Mouse (Mus musculus): ENCODE measurements around the gene Ghrl.
"Not testable (repeated sequence)": the region's sequence is repeated elsewhere in the genome, so short reads cannot be mapped to it uniquely, and the experiment has no call there.

Ghrl gene

DNA sequence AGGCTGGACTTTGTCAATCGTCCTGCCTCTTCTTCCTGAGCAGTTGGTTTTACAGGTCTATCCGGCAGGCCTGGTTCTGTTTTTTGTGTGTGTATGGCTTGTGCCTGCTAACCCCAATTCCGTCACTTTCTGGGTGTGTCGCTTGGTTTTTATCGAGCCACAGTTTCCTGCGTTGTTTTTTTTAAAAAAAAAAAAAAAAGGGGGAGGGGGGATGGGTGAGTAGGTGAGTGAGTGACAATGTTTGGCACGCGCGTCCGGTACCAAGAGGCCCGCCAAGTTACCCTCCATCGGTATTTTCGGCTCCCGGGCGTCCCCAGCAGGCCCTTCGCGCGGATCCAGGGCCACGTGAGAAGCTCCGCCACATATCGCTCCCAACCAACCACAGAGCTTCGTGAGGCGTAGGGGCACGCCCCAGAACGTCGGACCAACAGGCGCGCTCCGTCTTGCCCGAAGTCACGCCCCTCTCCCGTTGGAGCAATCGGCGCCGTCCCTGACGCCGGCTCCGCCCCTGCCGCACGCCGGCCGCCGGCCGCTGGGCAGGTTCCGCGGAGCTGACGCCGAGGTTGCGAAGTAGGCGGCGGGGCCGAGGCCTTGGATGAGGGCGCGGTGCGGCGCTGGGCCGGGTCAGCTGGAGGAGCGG, 23.0 kb downstream of the Ghrl start, which contains the start of gene Tatdn2:
Tatdn2 (plus strand) TSS at position 469 of the 640 bp plus-strand sequence.
- peak; percentile 98 to 99 for DNase-seq (ENCODE audit: low spot score in 2 of 2)

DNA sequence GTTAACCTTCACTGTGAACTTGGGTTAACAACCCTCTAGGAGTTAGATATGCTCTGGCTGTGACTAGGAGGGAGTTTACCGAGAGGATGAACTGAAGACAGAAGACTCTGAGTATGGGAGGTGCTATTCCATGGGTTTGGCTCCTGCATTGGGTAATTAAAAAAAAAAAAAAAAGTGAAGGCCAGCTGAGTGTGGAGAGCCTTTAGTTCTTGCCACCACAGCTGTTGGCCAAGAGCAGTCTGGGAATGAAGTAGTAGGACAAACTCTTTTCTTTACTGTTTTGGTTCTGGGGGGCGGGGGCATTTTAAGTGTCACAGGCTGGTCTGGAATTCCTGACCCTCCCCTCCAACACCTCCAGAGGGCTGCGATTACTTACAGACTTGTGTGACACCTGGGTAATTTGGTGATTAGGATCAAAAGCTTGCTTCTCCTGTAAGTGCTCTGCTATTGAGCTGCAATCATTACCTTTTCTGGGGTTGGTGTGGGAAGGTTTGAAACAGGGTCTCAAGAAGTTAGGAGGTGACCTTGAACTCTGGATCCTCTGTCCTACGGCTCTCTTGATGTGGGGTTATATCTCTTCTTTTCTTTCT, 23.8 kb downstream of the Ghrl start:
- DNase-seq (ENCODE audit: low spot score in 2 of 2): no peak

DNA sequence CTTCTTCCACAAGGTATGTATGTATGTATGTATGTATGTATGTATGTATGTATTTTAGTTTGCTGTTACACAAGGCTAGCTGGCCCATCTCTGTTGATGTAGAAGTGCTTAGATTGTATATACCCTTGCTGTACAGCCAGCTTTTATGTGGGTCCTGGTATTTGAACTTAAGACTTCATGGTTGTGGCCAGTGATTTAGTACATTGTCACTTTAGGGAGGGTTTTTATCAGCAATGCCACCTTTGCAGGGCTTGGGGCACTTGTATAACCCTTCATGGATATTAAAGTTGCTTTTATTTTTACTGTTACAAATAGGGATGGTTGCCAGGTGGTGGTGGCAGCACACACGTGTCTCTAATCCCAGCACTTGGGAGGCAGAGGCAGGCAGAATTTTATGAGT, 24.5 kb downstream of the Ghrl start:
- DNase-seq (ENCODE audit: low spot score in 2 of 2): no peak

DNA sequence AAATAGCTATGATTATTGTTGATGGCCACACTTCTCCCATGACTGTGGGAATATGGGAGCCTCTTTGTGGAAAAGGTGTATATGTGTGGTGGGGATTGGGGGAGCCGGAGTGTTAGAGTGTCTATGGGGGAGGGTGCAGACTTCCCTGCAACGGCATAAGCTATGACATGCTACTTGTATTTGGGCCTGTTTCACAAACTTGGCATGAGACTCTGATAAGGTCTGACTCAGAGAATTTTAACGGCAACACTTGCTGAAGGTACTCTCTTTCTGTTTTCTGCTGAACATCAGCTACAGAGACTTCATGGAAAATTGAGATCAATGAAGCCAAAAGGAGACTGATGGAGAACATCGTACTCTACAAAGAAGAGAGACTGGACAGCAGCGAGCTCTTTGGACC, 26.3 kb downstream of the Ghrl start:
- DNase-seq (ENCODE audit: low spot score in 2 of 2): no peak

DNA sequence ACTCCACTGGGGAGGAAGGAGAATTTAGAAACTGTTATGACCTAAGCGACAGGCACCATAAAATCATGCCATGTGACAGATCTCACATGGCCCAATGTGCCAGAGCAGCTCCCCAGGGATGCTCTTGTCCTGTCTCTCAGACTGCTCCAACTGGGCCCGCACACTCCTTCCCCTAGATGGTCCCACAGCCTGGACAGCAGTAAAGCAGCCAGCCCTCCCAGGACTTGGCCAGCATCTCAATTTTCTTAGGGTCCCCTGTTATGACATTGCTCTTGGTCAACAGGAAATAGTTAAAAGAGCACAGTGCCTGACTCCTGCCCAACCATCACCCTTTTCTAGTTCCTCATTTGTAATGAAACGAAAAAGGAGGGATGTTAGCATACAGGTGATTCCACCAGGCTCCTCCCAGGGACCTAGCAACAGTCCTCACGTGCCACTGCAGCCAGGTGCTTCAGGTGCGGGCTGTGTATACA, 27.0 kb downstream of the Ghrl start:
- no peak for DNase-seq (ENCODE audit: low spot score in 2 of 2)

DNA sequence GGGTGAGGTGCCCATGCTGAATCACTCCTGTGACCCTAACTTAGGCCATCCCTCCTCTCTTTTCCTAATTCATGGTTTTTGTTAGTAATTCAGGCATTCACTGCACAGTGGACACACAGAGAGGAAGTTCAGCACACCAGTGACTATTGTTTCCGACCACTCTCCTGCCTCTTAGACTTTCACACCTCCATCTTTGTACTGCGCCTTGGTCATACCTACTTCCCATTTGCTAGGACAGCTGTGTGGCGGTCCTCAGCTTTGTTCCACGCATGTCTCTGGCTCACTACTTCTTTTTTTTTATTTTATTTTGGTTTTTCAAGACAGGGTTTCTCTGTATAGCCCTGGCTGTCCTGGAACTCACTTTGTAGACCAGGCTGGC, 28.6 kb downstream of the Ghrl start:
- no peak for DNase-seq (ENCODE audit: low spot score in 2 of 2)

DNA sequence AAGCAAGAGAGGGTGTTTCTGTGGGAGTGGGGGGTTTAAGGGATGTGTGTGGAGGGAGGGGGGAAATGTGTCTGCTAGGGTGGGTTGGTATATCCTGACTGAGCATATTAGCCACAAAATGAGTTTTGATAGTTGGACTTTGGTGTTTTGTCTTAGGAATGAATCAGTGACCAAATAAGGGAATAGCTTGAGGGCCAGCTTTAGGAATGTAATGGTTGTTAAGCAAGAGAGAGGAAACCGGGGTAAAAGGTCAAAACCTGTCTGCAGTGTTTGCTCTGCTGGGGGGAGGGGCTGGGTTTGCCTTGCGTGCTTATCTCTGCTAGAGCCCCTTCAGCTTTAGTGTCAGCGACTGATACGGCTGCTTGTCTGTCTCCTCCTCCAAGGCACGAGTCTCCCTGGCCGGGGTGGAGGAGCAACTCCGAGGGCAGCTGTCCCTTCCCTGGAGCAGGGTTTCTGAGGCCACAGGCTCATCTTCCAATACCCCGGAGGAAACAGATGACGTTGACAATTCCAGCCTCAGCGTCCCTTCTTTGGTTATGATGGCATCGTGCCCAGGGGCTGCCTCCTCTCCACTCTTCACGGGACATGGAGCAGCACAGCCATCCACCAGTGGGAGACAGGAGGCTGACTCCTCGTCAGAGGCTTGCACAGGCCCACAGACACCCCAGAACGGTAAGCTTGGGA, 29.1 kb downstream of the Ghrl start:
- no peak for DNase-seq (ENCODE audit: low spot score in 2 of 2)

DNA sequence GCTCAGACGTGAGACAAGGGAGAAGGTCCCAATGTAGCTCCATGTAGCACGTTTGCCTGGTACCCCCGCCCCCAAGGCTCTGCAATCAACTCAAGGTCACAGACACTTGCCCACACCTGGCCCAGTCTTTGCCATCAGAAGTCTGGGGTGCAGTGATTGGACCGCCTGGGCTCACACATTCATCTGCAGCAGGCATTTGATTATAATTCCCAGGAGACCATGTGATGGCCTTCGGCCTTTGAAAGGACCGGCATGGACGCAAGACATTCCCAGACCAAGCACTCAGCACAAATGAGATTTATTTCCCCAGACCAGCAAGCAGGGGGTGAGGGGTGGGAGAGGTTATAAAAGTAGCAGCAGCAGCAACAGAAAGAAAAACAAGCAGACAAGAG, 29.7 kb downstream of the Ghrl start:
- no peak for DNase-seq (ENCODE audit: low spot score in 2 of 2)

DNA sequence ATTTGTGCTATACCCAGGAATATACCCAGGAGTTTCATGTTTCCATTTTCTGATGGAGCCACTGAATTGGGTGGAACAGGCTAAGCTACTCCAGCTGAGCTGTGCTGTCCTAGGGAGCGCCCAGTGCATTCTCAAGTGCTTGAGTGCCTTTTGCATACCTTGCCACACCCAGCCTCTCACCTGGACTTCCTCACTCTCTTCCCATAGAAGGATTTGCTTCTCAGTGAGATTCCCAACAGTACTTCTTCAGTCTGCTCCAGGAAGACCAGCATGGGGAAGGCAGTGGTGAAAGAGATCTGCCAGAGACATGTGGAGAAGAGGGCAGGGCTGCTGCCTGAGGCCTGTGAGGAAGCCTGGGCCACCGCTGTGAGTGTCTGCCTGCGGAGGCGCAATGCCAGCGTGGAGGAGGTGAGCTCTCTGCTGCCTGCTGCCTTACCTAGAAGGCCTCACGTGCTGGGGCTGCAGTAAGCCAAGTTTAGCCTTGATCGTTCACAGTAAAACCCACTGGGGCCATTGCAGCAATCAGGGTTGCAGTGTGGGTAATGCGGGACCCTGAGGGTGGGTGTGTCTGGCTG, 33.0 kb downstream of the Ghrl start:
- no peak for DNase-seq (ENCODE audit: low spot score in 2 of 2)

DNA sequence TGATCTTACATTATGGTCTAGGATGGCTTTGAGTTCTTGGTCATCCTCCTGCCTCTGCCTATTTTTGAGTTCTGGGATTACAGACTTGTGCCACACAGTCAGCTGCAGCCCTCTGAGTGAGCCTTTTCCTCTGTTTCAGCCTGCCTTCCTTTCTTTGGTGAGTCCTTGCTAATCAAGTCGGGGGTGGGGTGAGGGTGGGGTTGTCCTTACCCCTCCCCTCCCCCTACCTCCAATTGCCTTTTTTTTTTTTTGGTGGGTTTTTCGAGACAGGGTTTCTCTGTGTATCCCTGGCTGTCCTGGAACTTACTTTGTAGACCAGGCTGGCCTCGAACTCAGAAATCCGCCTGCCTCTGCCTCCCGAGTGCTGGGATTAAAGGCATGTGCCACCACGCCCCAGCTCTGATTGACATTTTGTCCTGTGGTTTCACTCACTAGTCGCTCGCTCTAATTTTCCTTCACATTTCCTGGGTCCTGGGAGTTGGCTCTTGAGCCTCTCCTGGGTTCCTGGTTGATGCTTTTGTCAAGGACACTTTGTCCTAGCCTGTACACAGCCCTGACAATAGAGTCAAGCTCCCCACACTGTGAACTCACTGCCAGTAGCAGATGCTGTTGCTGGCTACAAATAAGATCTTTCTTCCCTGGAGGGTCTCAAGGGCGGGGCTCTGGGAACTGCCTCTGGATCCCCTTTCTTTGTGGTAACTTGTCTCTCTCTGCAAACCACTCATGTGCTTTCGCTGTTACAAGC, 36.4 kb downstream of the Ghrl start:
- DNase-seq (ENCODE audit: low spot score in 2 of 2): no peak

DNA sequence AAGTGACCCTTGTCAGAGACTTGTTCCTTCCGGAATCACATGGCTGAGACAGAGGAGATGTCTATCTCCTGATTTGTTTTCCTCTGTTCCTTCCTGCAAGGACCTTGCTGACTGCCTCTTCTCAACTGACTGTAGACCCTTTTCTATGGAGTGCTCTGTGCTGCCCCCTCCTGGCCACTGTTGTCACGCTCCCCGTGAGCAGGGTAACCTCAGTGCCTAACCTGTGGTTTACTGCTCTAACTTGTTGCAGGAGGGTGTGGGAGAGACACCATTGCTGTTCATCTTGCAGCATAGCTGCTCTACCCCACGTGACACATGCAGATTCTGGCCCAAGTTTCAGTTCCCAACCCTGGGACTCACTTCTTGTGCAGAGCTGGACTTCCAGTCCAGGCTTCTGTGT, 38.4 kb downstream of the Ghrl start:
- peak; percentile 73 to 85 for DNase-seq (ENCODE audit: low spot score in 2 of 2)

DNA sequence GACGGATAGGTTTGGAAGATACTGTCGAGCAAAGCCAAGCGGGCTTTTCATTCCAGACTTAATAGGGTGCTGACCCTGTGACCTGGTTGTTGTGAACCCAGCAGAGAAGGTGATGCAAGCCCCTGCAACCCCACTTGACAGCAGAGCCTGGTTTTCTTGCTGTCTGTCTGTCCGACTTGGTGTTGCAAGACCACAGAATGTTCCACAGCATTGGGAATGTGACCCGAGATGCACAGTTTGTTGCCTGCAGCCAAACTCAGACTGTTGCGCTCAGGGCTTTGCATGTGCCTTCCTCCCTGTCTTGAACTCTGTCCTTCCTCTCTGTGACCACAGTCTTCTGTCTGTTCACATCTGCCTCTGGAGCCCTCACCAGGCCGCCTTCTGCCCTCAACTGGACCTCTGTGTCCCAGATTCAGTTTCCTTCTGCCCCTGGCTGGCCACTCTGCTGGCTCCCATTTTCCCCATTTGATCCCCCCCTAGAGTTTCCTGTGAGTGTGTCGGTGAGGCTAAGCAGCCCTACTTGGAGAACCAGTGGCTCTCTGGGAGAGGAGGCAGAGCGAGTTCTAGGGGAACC, 39.6 kb downstream of the Ghrl start:
- no peak for DNase-seq (ENCODE audit: low spot score in 2 of 2)

DNA sequence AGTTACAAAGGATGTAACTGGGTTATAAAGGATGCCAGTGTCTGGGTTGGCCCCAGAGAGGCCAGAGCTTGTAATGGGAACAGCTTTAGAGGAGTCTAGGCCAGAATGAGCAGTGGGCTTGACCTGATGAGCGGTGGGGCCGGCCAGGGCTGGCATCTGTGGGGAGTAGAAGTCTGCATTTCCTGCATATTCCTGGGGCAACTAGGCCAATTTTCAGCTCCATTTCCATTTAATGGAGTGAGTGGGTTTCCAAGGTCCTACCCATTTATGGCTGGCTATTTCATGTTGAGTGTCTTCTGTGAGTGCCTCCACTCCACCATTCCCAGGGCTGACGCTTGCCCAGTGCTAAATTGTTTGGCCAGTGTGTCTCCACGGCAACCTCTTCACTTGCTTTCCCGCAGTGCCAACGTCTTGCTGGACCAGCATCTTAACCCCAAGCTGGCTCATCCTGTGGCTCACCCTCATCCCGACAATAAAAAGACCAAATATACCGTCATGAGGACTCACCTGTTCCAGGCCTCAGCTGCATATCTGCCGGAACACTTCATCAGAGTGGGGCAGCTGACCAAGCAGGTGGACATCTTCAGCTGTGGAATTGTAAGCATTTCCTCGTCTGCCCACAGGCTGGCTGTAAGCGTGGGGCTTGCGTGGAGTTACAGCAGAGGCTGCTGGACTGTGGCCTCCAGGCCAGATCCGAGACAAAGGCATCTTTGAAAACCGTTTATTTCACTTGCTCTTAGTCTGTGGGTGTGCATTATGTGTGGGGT, 41.3 kb downstream of the Ghrl start:
- peak; percentile 61 to 77 for DNase-seq (ENCODE audit: low spot score in 2 of 2)

DNA sequence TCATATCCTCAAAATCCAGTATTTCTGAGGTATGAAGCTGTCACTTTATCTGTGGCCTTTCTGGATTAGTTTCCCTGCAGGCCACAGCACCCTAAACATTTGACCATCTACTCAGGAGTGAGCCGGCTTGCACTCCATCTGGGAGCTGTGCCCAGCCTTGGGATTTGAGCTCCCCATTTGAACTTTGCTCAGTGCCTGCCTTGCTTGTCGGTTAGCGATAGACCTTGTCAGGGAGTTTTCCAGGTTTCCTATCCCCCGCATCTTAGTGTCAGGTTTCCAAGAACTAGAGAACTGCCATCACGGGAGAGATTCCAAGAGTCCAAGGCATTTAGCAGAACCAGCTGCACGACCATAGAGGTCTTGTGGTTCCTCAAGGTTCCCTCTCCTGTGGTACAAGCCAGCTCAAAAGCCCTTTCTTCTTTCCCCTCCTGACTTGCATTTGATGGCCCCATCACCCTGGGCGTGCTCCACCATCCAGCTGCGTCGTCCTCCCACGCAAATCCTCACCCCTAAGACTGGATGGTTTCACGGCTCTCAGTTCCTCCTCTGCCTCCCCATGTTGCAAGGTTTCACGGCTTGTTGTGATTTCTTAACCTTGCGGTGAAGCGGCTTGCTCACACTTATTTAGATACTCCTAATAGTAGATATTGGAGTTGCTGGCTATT, 42.5 kb downstream of the Ghrl start:
- DNase-seq (ENCODE audit: low spot score in 2 of 2): no peak

DNA sequence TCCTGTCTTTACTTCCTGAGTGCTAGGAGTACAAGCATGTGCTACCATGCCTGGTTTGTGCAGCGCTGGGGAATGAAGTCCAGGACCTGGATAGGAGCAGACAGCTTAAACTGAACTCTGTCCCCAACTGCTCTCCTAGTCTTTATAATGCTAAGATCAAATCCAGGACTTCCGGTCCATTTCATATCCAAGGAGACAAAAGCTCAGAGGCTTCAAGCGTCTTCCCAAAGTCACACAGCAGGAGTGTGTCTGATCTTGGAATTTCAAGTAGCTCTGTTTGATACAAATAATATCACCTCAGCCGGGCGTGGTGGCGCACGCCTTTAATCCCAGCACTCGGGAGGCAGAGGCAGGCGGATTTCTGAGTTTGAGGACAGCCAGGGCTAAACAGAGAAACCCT, 43.7 kb downstream of the Ghrl start:
- no peak for DNase-seq (ENCODE audit: low spot score in 2 of 2)

DNA sequence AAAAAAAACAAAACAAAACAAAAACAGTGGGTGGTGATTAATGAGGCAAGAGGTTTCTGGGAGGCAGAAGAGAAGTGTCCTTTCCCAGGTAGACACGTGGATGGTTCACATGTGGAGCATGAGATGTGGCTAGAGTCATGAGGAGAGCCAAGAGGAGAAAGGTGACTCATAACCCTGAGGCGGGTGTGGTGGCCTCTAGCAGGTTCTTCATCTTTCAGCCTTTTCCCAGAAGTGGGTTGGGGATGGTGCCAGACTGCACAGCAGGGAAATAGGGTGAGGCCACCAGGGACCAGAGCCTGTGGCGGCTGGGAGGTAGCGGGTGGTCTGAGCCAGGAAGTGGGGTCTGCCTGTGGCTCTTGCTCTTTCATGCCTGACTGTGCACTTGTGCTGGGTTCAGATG, 44.4 kb downstream of the Ghrl start:
- DNase-seq (ENCODE audit: low spot score in 2 of 2): no peak

DNA sequence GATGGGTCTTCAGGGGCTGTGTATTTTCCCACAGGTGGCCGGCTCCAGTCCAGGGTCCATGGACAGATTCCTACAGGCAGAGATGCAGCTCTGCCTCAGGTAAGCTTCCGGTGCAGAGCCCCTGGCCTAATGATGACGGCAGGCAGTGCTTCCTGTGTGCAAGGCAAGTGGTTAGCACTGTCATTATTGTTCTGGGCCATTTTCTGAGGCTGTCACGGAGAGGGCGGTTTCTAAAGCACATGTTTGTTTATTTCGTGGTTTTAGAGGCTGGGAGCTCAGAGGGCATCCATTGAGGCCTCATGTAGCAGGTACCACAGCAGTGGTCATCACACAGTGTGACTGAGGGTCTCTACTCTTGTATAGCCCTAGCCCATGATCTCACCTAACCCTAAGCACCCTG, 46.7 kb downstream of the Ghrl start:
- DNase-seq (ENCODE audit: low spot score in 2 of 2): no peak

DNA sequence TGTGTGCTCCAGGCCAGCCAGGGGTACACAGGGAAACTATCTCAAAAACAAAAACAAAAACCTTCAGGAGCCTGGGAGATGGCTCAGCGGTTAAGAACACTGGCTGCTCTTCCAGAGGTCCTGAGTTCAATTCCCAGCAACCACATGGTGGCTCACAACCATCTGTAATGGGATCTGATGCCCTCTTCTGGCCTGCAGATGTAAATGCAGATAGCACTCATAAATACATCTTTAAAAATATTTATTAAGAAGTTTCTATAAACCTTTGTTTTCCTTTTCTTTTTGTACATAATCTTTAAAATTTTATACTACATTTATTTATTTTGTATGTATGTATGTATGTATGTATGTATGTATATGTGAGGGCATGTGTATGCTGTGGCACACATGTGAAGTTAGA, 47.7 kb downstream of the Ghrl start:
- DNase-seq (ENCODE audit: low spot score in 2 of 2): not testable (repeated sequence)

DNA sequence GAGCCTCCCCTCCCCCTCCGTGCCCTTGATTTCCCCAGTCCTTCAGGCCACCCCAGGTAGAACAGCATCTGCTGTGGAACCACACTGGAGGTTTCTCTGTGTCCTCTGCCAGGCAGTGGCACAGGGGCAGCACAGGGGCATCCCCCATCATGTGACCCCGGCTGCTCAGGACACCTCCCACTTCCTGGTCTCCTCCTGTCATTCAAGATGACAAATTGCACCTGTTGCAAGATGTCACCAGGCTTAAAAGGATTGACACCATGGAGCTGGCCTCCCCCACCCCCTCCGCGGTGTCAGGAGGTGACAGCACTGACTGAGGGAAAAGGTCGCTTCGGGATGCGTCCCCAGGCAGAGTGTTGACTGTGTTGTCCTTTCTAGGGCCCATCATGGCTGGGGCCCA, 49.9 kb downstream of the Ghrl start:
- DNase-seq (ENCODE audit: low spot score in 2 of 2): no peak
